Mouse (Mus musculus): ENCODE measurements around the gene Acot5.
"Not testable (repeated sequence)": the region's sequence is repeated elsewhere in the genome, so short reads cannot be mapped to it uniquely, and the experiment has no call there.

The Acot5 gene

GRCm38 (mm10) chr12:84068986-84069385, at the start of gene Acot5:
Acot5 (plus strand) TSS chr12:84069325.
- DNase-seq (ENCODE audit: low read depth, low spot score), result no peak

- DNase-seq (ENCODE audit: low read depth, low spot score), result not testable (repeated sequence)
These were observed 48.6 kb upstream of the Acot5 start for GRCm38 (mm10) chr12:84020528-84020927.

DNA sequence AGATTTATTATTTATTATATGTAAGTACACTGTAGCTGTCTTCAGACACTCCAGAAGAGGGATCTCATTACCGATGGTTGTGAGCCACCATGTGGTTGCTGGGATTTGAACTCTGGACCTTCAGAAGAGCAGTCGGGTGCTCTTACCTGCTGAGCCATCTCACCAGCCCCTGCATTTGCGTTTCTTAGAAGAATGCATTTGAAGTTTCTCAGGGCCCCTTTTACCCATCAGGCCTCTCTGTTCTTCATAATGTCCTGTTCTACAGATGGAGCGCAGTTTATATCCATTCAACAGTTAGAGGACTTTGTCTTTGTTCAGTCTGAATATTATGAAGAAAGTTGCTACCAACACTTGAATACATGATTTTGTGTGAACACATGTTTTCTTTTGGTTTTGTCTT, 46.9 kb upstream of the Acot5 start:
- not testable (repeated sequence) for DNase-seq (ENCODE audit: low read depth, low spot score)

- no peak for DNase-seq (ENCODE audit: low read depth, low spot score)
These were observed 45.9 kb upstream of the Acot5 start for GRCm38 (mm10) chr12:84023052-84023745.

DNA sequence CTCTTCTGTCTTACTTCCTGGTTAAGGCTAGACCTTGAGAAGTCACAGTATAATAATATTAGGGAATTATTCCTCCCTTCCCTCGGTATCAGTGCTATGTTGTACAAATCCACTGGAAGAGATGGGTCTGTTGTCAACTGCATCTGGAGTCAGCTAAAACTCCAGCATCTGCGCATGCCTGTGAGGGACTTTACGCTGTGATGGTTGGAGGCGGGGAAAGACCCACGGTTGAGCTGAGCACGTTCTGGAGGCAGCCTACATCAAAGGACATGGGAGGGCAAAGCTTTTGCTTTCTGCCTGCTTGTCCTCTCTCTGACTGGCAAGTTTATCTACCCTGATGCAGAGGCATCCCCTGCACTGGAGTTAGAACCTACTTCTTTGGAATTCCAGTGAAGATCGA, 43.2 kb upstream of the Acot5 start:
- no peak for DNase-seq (ENCODE audit: low read depth, low spot score)

DNA sequence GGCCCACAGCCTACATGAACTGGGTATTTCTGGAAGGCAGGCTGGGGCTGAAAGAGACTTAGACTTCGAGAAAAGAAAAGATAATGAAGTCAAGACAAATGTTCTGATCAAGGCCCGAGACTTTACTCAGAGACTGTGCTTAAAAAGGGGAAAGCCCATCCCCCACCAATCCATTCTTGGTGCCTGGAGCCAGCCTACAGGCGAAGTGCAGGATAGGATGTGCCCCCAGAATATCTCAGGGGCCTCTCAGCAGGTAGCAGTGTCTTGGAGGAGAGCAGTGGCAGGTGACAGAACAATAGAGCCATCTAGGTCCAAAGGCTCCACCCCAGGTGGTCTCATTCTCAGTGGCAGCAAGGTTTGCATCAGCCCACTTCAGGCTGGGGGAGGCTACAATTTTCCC, 40.8 kb upstream of the Acot5 start:
- not testable (repeated sequence) for DNase-seq (ENCODE audit: low read depth, low spot score)

GRCm38 (mm10) chr12:84029043-84029442, 40.1 kb upstream of the Acot5 start:
- not testable (repeated sequence) for DNase-seq (ENCODE audit: low read depth, low spot score)

- DNase-seq (ENCODE audit: low read depth, low spot score), result peak; percentile 55
These were observed 38.3 kb upstream of the Acot5 start for GRCm38 (mm10) chr12:84030659-84031332.

DNA sequence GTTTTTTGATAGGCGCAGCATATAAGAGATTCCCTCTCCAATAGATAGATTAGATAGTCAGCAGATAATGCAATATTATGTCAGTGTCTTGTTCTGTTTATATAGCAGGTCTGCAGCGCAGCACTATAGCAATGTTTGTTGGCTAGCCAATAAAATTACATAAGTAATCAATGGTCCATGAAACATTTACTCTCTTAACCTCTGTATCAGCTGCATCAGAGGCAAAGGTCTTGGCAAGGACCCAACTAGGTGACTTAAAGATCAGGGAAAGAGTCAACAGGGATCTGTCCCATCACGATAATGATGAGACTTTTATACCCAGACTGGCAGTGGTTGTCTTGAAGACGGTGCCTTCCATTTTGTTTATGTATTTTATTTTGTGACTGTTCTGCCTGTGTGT, 36.3 kb upstream of the Acot5 start:
- DNase-seq (ENCODE audit: low read depth, low spot score), result no peak

GRCm38 (mm10) chr12:84033302-84033701, 35.8 kb upstream of the Acot5 start:
- DNase-seq (ENCODE audit: low read depth, low spot score), result not testable (repeated sequence)

DNA sequence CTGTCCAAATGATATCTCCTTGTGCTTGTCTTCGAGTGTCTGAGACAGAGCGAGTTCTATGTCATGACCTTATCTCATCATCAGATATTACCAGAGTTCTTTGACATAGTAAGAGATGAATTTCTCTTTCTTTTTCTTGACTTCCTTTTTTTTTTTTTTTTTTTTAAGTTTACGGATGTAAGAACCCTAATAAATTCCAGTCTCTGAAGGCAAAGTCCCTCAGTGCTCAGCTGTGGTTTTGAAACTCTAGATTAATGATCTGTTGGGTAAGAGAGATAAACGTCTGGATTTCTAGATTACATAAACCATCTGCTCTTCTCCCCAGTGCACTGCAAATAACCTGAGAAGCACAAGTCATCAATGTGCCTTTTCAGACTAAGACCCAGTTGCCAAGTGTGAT, 35.0 kb upstream of the Acot5 start:
- no peak for DNase-seq (ENCODE audit: low read depth, low spot score)

- not testable (repeated sequence) for DNase-seq (ENCODE audit: low read depth, low spot score)
These were observed 30.9 kb upstream of the Acot5 start, which contains the start of gene Acot4 for GRCm38 (mm10) chr12:84038241-84038640. Acot4 (plus strand) TSS chr12:84038379.

- not testable (repeated sequence) for DNase-seq (ENCODE audit: low read depth, low spot score)
These were observed 30.4 kb upstream of the Acot5 start, which contains the start of gene Gm49366 for GRCm38 (mm10) chr12:84038691-84039111. Gm49366 (plus strand) TSS chr12:84038935.

DNA sequence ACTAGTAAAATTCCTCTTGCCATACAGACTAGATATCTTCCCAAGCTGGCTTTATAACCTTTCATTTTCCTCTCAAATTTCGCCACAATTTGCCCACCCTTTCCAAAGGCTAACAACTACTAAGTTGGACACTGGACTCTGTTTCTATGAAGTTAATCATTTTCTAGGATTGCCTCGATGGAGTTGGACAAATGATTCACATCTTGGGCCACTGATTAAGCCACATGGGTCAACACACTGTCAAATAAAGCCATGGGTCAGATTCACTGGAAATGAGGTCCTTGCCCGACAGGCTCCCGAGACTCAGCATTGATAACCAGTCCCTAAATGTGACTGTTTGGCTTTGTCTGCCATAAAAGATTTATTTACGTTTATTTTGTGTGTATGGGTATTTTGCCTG, 26.9 kb upstream of the Acot5 start:
- no peak for DNase-seq (ENCODE audit: low read depth, low spot score)

GRCm38 (mm10) chr12:84044045-84044444, 25.1 kb upstream of the Acot5 start:
- no peak for DNase-seq (ENCODE audit: low read depth, low spot score)

DNA sequence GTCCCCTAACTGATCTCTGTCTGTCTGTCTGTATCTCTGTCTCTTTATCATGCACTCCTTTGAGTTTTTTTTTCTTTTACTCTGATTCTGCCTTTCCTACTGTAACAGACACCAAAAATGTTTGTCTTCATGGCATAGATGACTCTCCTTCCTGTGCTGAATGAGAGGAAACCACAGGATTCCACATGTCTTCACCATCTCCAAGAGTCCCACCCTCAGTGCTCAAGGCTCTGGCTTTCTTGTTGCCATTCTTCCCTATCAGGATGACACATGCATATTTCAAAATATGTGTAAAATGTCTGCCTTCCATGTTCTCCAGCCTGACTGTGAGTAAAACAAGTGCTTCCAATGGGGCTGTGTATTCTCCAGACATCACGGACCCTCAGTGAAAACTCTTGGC, 22.2 kb upstream of the Acot5 start:
- no peak for DNase-seq (ENCODE audit: low read depth, low spot score)

DNA sequence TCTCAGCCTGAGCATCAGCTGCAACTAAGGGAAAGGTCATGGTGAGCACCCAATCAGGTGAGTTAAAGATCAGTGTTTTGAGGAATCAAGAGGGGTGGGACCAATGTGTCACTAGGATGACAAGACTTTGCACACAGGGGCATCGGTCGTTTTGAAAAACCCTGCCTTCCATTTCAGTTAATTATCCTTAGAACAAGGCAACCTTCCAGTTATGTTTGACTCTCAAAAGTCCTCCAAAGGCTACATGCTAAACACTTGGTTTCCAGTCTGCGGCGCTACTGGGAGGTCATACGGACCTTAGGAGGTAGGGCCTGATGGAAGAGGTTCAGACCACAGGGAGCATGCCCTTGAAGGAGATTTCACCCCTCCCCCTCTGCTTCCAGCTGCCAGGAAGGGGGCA, 18.4 kb upstream of the Acot5 start:
- not testable (repeated sequence) for DNase-seq (ENCODE audit: low read depth, low spot score)

DNA sequence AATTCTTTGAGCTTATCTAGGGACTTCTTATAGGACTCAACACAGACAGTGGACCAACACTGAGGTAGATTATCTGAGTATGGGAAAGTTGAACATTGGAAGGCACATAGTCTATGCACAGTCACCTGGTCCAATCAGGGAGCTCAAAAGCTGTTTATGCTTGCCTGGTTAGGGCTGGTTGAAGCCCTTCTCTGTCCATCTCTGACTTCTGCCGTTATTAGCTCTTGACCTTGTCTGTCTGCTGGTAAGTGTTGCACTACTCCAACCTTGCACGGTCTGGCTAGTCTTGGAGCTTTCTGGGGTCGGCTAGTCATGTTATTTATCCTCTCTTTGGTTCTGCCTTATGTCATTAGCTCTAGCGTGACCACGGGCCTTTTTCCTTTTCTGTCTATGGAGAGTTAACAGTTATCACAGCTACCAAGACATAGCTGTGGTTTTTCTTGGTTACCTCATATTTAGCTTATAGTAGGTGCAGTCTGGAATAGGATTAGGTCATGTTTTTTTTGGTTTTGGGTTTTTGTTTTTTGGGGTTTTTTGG, 17.1 kb upstream of the Acot5 start, which contains the start of gene Acot3:
Gene Acot3, plus strand, starts transcription at position 208 of the 538 bp plus-strand sequence.
- DNase-seq (ENCODE audit: low read depth, low spot score), result no peak

DNA sequence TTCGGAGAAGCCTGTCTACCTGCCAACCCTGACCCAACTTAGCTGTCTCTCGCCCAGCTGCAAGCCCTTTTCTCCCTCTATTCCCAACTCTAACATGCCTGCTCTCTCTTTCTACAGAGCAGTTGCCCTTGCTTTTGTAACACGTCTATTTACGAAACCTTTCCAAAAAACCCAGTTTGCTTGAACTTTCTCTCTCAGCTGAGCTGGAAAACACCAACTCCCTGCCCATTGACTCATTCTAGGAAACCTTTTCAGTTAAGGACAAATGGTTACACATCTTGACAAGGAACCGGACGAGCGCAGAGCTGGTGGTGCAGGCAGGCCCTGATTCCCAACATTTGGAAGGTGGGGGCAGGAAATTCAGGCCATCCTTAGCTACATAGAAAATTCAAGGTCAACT, 16.5 kb upstream of the Acot5 start:
- DNase-seq (ENCODE audit: low read depth, low spot score), result no peak

GRCm38 (mm10) chr12:84053173-84053572, 16.0 kb upstream of the Acot5 start:
- DNase-seq (ENCODE audit: low read depth, low spot score), result no peak

- no peak for DNase-seq (ENCODE audit: low read depth, low spot score)
These were observed 15.3 kb upstream of the Acot5 start for GRCm38 (mm10) chr12:84053679-84054391.

DNA sequence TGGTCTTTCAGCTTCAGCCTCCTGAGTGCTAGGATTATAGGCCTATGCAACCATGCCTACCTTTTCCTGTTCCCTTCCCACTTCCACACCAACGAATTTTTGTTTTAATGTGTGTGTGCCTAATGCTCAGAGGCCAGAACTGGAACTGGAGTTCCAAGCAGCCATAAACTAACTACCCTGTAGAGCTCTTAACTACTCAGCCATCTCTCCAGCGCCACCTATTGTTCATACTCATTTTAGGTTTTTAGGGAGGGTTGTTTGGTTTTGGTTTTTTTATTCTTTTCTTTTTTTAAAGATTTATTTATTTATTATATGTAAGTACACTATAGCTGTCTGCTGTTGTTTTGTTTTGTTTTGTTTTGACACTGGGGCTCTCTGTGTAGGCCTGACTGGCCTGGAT, 8.2 kb upstream of the Acot5 start:
- no peak for DNase-seq (ENCODE audit: low read depth, low spot score)
